Mouse (Mus musculus) MEL (cell line): Measurements from ENCODE around the gene Sec23a. TPM values are rescaled to one million over a fixed set of nuclear protein-coding genes. Genes with fewer than 3 reads are reported as not detected.

ENCODE experiments used
- DNase-seq: peaks from one replicate; pipeline ENCODE4 v3.0.0; 2011; ENCODE audit warnings: low read depth, low spot score
- H3K27ac ChIP-seq: 2 replicates; pipeline ENCODE4 v1.5.1; 2012; ENCODE audit warnings: low read depth, mild to moderate bottlenecking, control low read depth, low read length, moderate library complexity; ENCODE audit not compliant: control insufficient read depth
- H3K27me3 ChIP-seq, 2 experiments: fragments of 150-350 bp in 1 of 2; sonication (generic) in 1 of 2; 2 replicates each; pipeline ENCODE4 v1.6.1; 2012; ENCODE audit warnings: low read length in 2 of 2, mild to moderate bottlenecking in 2 of 2, improper control_type of control experiment in 1 of 2, moderate library complexity in 1 of 2; ENCODE audit not compliant: insufficient read depth in 2 of 2, control insufficient read depth in 1 of 2
- H3K36me3 ChIP-seq, 2 experiments: 2 replicates each; pipeline ENCODE4 v1.6.1; 2012 to 2014; ENCODE audit warnings: low read length in 2 of 2, improper control_type of control experiment in 1 of 2, inconsistent platforms in 1 of 2, mild to moderate bottlenecking in 1 of 2; ENCODE audit not compliant: insufficient read depth in 2 of 2, control insufficient read depth in 1 of 2
- H3K4me1 ChIP-seq, 2 experiments: fragments of 150-350 bp in 1 of 2; sonication (generic) in 1 of 2; 2 replicates each; pipeline ENCODE4 v1.6.1; 2012; ENCODE audit warnings: low read length in 2 of 2, improper control_type of control experiment in 1 of 2, mild to moderate bottlenecking in 1 of 2; ENCODE audit not compliant: insufficient read depth in 2 of 2, control insufficient read depth in 1 of 2
- H3K4me3 ChIP-seq, 2 experiments: fragments of 150-350 bp in 1 of 2; sonication (generic) in 1 of 2; 2 replicates each; pipeline ENCODE4 v1.5.1; 2012; ENCODE audit warnings: low read depth in 2 of 2, low read length in 2 of 2, mild to moderate bottlenecking in 2 of 2, moderate library complexity in 2 of 2, control low read depth in 1 of 2, improper control_type of control experiment in 1 of 2; ENCODE audit not compliant: control insufficient read depth in 1 of 2, insufficient read depth in 1 of 2
- H3K79me2 ChIP-seq: 2 replicates; pipeline ENCODE4 v1.6.1; 2012; ENCODE audit warnings: mild to moderate bottlenecking, low read length, moderate library complexity; ENCODE audit not compliant: control insufficient read depth, poor library complexity, insufficient read depth
- H3K9ac ChIP-seq: 2 replicates; pipeline ENCODE4 v1.6.1; 2012; ENCODE audit warnings: low read depth, mild to moderate bottlenecking, control low read depth, low read length, moderate library complexity; ENCODE audit not compliant: control insufficient read depth, poor library complexity, severe bottlenecking
- H3K9me3 ChIP-seq: fragments of 150-350 bp; sonication (generic); replicated peaks from 2 replicates; pipeline ENCODE4 v1.6.1; 2012; ENCODE audit warnings: mild to moderate bottlenecking, low read length, improper control_type of control experiment, moderate library complexity; ENCODE audit not compliant: insufficient read depth
- CHD1 ChIP-seq: IDR thresholded peaks from 2 replicates; pipeline ENCODE4 v1.6.1; 2012; ENCODE audit warnings: low read depth, mild to moderate bottlenecking, inconsistent platforms, low read length, improper control_type of control experiment
- CHD2 ChIP-seq: IDR thresholded peaks from 2 replicates; pipeline ENCODE4 v1.6.1; 2011; ENCODE audit warnings: low read length, improper control_type of control experiment
- CTCF ChIP-seq, 3 experiments: IDR thresholded peaks in 2 of 3; conservative IDR thresholded peaks in 1 of 3; 2 replicates each; pipeline ENCODE4 v1.5.1; 2011 to 2012; ENCODE audit warnings: low read length in 3 of 3, low read depth in 2 of 3, mild to moderate bottlenecking in 2 of 3, improper control_type of control experiment in 1 of 3, inconsistent platforms in 1 of 3, mixed read lengths in 1 of 3, moderate library complexity in 1 of 3; ENCODE audit not compliant: control insufficient read depth in 1 of 3, insufficient read depth in 1 of 3, poor library complexity in 1 of 3, severe bottlenecking in 1 of 3
- E2F4 ChIP-seq: IDR thresholded peaks from 2 replicates; pipeline ENCODE4 v1.6.1; 2011; ENCODE audit warnings: low read depth, low read length, improper control_type of control experiment, borderline replicate concordance
- EP300 ChIP-seq, 2 experiments: IDR thresholded peaks; 2 replicates each; pipeline ENCODE4 v1.6.1; 2011; ENCODE audit warnings: improper control_type of control experiment in 2 of 2, low read length in 2 of 2, low read depth in 1 of 2, mild to moderate bottlenecking in 1 of 2
- ETS1 ChIP-seq: IDR thresholded peaks from 2 replicates; pipeline ENCODE4 v1.6.1; 2012; ENCODE audit warnings: low read depth, mild to moderate bottlenecking, inconsistent platforms, low read length, improper control_type of control experiment, moderate library complexity
- GABPA ChIP-seq: IDR thresholded peaks from 2 replicates; pipeline ENCODE4 v1.6.1; 2012; ENCODE audit warnings: low read depth, mild to moderate bottlenecking, inconsistent platforms, low read length, improper control_type of control experiment, moderate library complexity
- KAT2A ChIP-seq: conservative IDR thresholded peaks from 2 replicates; pipeline ENCODE4 v1.6.1; 2012; ENCODE audit warnings: low read depth, low read length, improper control_type of control experiment, inconsistent platforms
- MAFK ChIP-seq: IDR thresholded peaks from 2 replicates; pipeline ENCODE4 v1.6.1; 2011; ENCODE audit warnings: low read depth, mild to moderate bottlenecking, low read length, improper control_type of control experiment, borderline replicate concordance
- MAZ ChIP-seq: IDR thresholded peaks from 2 replicates; pipeline ENCODE4 v1.6.1; 2012; ENCODE audit warnings: low read depth, mild to moderate bottlenecking, inconsistent platforms, low read length, improper control_type of control experiment
- MEF2A ChIP-seq: IDR thresholded peaks from 2 replicates; pipeline ENCODE4 v1.6.1; 2014; ENCODE audit warnings: low read depth, mild to moderate bottlenecking, inconsistent platforms, low read length, improper control_type of control experiment; ENCODE audit not compliant: poor library complexity, insufficient replicate concordance, severe bottlenecking; ENCODE audit errors: extremely low read depth
- MXI1 ChIP-seq: IDR thresholded peaks from 2 replicates; pipeline ENCODE4 v1.6.1; 2011; ENCODE audit warnings: mild to moderate bottlenecking, low read depth, low read length, improper control_type of control experiment
- MYB ChIP-seq: IDR thresholded peaks from 2 replicates; pipeline ENCODE4 v1.6.1; 2011; ENCODE audit warnings: mild to moderate bottlenecking, low read depth, low read length, improper control_type of control experiment
- MYC ChIP-seq: IDR thresholded peaks from 2 replicates; pipeline ENCODE4 v1.6.1; 2011; ENCODE audit warnings: low read depth, mild to moderate bottlenecking, low read length, improper control_type of control experiment, moderate library complexity
- POLR2AphosphoS2 ChIP-seq: IDR thresholded peaks from 2 replicates; pipeline ENCODE4 v1.6.1; 2011; ENCODE audit warnings: low read length, improper control_type of control experiment
- RCOR1 ChIP-seq: IDR thresholded peaks from 2 replicates; pipeline ENCODE4 v1.6.1; 2012; ENCODE audit warnings: low read depth, mild to moderate bottlenecking, inconsistent platforms, low read length, improper control_type of control experiment
- SMC3 ChIP-seq: IDR thresholded peaks from 2 replicates; pipeline ENCODE4 v1.6.1; 2011; ENCODE audit warnings: low read depth, low read length, improper control_type of control experiment
- TBP ChIP-seq: IDR thresholded peaks from 2 replicates; pipeline ENCODE4 v1.8.0; 2011; ENCODE audit warnings: low read depth, low read length, improper control_type of control experiment
- USF1 ChIP-seq: IDR thresholded peaks from 2 replicates; pipeline ENCODE4 v1.6.1; 2014; ENCODE audit warnings: low read depth, mild to moderate bottlenecking, inconsistent platforms, low read length, improper control_type of control experiment, moderate library complexity
- ZMIZ1 ChIP-seq: IDR thresholded peaks from 2 replicates; pipeline ENCODE4 v1.6.1; 2012; ENCODE audit warnings: low read depth, mild to moderate bottlenecking, inconsistent platforms, low read length, improper control_type of control experiment, moderate library complexity
- polyA plus RNA-seq, 2 experiments: library from polyadenylated mRNA; stranded (reverse) in 1 of 2; unstranded in 1 of 2; fragments of >175 nt in 1 of 2; fragments of >200 nt in 1 of 2; gene quantifications; 2 replicates each; pipeline versions ENCODE4 v1.2.1 to v1.2.4; 2012; ENCODE audit warnings: low replicate concordance in 2 of 2, low read depth in 1 of 2; ENCODE audit not compliant: insufficient read length in 2 of 2, insufficient read depth in 1 of 2, missing spikeins in 1 of 2
- total RNA-seq: library from RNA; depleted of rRNA; stranded (reverse); fragments of 300-350 nt; gene quantifications from 2 replicates; pipeline ENCODE4 v1.2.3, GENCODE M21; 2012

Sec23a gene
- total and polyA plus RNA-seq, 3 experiments = 16.1 to 98.2 (median 16.7) TPM

DNA sequence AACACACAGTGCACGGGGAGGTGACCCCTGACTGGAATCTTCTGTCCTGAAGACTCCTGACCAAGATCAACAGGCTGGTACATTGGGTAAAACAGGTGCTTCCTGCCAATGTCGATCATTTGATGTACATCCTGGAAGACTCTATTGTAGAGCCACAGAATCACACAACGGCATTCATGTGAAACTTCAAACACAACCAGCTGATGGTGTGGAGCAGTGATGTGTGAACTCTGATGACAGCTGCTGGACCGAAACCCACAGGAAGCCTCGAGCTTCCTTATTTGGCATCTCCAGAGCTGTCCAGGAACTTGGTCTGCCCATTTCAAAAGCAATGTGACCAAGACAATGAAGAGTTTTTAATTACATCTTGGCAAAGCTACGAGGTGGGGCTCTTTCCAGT is 91.0 kb downstream of the Sec23a start:
- Histone ChIP-seq H3K9me3 (no peaks in the 10 kb centered on the region), H3K27me3 (peaks cover 0 to 1% of the 10 kb centered on the region in 2 experiments; a peak in 1 of 4 replicates), H3K4me3 (no peak overlapping the region), H3K4me1 (0 out of 4 replicates have a peak, but pooled peaks cover 0 to 7% of the 10 kb centered on the region in 2 experiments), H3K9ac (no peak overlapping the region), H3K79me2 (no peaks in the 10 kb centered on the region), H3K27ac (no peak overlapping the region), H3K36me3 (no peaks in the 10 kb centered on the region)
- TF ChIP-seq CHD1 = no peak
- TF ChIP-seq MYC = no peak
- TF ChIP-seq MYB = no peak
- no peak for TF ChIP-seq MEF2A
- TF ChIP-seq CTCF (IDR thresholded peaks at IDR 0.05 in 2 of 3, conservative IDR thresholded peaks at IDR 0.05 in 1 of 3; ENCODE audit: control insufficient read depth in 1 of 3, insufficient read depth in 1 of 3, low read depth in 2 of 3, low read length in 3 of 3, poor library complexity in 1 of 3, severe bottlenecking in 1 of 3) = no peak
- no peak for TF ChIP-seq MAFK
- no peak for TF ChIP-seq ETS1
- no peak for TF ChIP-seq USF1
- TF ChIP-seq KAT2A = no peak
- TF ChIP-seq GABPA = no peak
- TF ChIP-seq CHD2 = no peak
- no peak for TF ChIP-seq POLR2AphosphoS2
- no peak for TF ChIP-seq MAZ
- TF ChIP-seq ZMIZ1 = no peak
- no peak for TF ChIP-seq TBP
- no peak for TF ChIP-seq MXI1
- TF ChIP-seq RCOR1 = no peak
- no peak for TF ChIP-seq EP300 (IDR thresholded peaks at IDR 0.05; ENCODE audit: low read depth in 1 of 2, low read length in 2 of 2)
- DNase-seq = no peak

GRCm38 (mm10) chr12:58919516-58919915 is 92.3 kb downstream of the Sec23a start:
- H3K79me2 ChIP-seq = no peaks in the 10 kb centered on the region
- H3K9ac ChIP-seq = no peak overlapping the region
- H3K9me3 ChIP-seq = no peaks in the 10 kb centered on the region
- H3K4me1 ChIP-seq = no peaks in the 10 kb centered on the region
- DNase-seq = peak; percentile 34
- H3K36me3 ChIP-seq = no peaks in the 10 kb centered on the region
- TF ChIP-seq CTCF (IDR thresholded peaks at IDR 0.05 in 2 of 3, conservative IDR thresholded peaks at IDR 0.05 in 1 of 3; ENCODE audit: control insufficient read depth in 1 of 3, insufficient read depth in 1 of 3, low read depth in 2 of 3, low read length in 3 of 3, poor library complexity in 1 of 3, severe bottlenecking in 1 of 3) (peak; percentile 10 to 43 (median 37); a peak in 5 of 6 replicates), SMC3 (peak; percentile 27; the same call in 1 of the 2 replicates), E2F4 (no peak)
- TF ChIP-seq, all 39 proteins: peak for 2
- H3K4me3 ChIP-seq = no peak overlapping the region
- H3K27me3 ChIP-seq = peaks cover 1 to 2% of the 10 kb centered on the region in 2 experiments; a peak in 2 of 4 replicates
- H3K27ac ChIP-seq = no peak overlapping the region
